Mouse (Mus musculus): ENCODE results near the gene Jade2. TPM values are rescaled to one million over a fixed set of nuclear protein-coding genes. Genes with fewer than 3 reads are reported as not detected.

The Jade2 gene
- polyA plus RNA-seq, 1 experiment from 2014 or later, result 0.59 TPM

- H3K27ac ChIP-seq (ENCODE audit: low read depth, low read length), result no peak overlapping the region
- no peaks in the 10 kb centered on the region for H3K36me3 ChIP-seq (ENCODE audit: control insufficient read depth, insufficient read depth, low read length)
- no peaks in the 10 kb centered on the region for H3K27me3 ChIP-seq (replicated peaks; ENCODE audit: control insufficient read depth, insufficient read depth, low read length)
- no peak overlapping the region for H3K9ac ChIP-seq (ENCODE audit: low read depth, low read length)
- WGBS, result 85% methylated on average over 10 of the region's 10 CpGs
- H3K9me3 ChIP-seq (ENCODE audit: control insufficient read depth, low read length), result no peaks in the 10 kb centered on the region
- H3K4me3 ChIP-seq (ENCODE audit: low read depth, low read length), result no peak overlapping the region
- DNase-seq (ENCODE audit: low spot score), result no peak
- H3K4me1 ChIP-seq (replicated peaks; ENCODE audit: control insufficient read depth, insufficient read depth, low read length), result no peaks in the 10 kb centered on the region
- H3K4me2 ChIP-seq, result no peak overlapping the region
- ATAC-seq (replicated peaks; ENCODE audit: low FRiP score), result no peak
Observed at GRCm38 (mm10) chr11:51867261-51867660, 9.8 kb upstream of the Jade2 start.

GRCm38 (mm10) chr11:51866020-51866419 is 8.6 kb upstream of the Jade2 start:
- WGBS, result 47% methylated on average over 3 of the region's 3 CpGs
- ATAC-seq (replicated peaks; ENCODE audit: low FRiP score) (no peak), DNase-seq (ENCODE audit: low spot score) (no peak)
- no peak overlapping the region for H3K27ac ChIP-seq (ENCODE audit: low read depth, low read length)
- H3K4me2 ChIP-seq, result no peak overlapping the region
- H3K27me3 ChIP-seq (replicated peaks; ENCODE audit: control insufficient read depth, insufficient read depth, low read length), result no peaks in the 10 kb centered on the region
- H3K4me1 ChIP-seq (replicated peaks; ENCODE audit: control insufficient read depth, insufficient read depth, low read length), result no peaks in the 10 kb centered on the region
- H3K4me3 ChIP-seq (ENCODE audit: low read depth, low read length), result no peak overlapping the region
- no peaks in the 10 kb centered on the region for H3K9me3 ChIP-seq (ENCODE audit: control insufficient read depth, low read length)
- H3K36me3 ChIP-seq (ENCODE audit: control insufficient read depth, insufficient read depth, low read length), result no peaks in the 10 kb centered on the region
- no peak overlapping the region for H3K9ac ChIP-seq (ENCODE audit: low read depth, low read length)

- ATAC-seq (replicated peaks; ENCODE audit: low FRiP score) (no peak), DNase-seq (ENCODE audit: low spot score) (no peak)
- Histone ChIP-seq H3K9ac (ENCODE audit: low read depth, low read length) (no peak overlapping the region), H3K36me3 (ENCODE audit: control insufficient read depth, insufficient read depth, low read length) (no peaks in the 10 kb centered on the region), H3K27ac (ENCODE audit: low read depth, low read length) (no peak overlapping the region), H3K4me1 (replicated peaks; ENCODE audit: control insufficient read depth, insufficient read depth, low read length) (0 out of 2 replicates have a peak, but pooled peaks cover 5% of the 10 kb centered on the region), H3K4me3 (ENCODE audit: low read depth, low read length) (no peak overlapping the region), H3K27me3 (replicated peaks; ENCODE audit: control insufficient read depth, insufficient read depth, low read length) (peaks cover 16% of the 10 kb centered on the region), H3K9me3 (ENCODE audit: control insufficient read depth, low read length) (no peaks in the 10 kb centered on the region), H3K4me2 (no peak overlapping the region)
- WGBS, result 83% methylated on average over 8 of the region's 8 CpGs
Observed at GRCm38 (mm10) chr11:51860666-51861065, 3.2 kb upstream of the Jade2 start.

- Histone ChIP-seq H3K4me1 (replicated peaks; ENCODE audit: control insufficient read depth, insufficient read depth, low read length) (peaks cover 11% of the 10 kb centered on the region), H3K4me3 (ENCODE audit: low read depth, low read length) (no peak overlapping the region), H3K27ac (ENCODE audit: low read depth, low read length) (no peak overlapping the region), H3K9ac (ENCODE audit: low read depth, low read length) (no peak overlapping the region), H3K4me2 (no peak overlapping the region; the same call in 1 of the 2 replicates), H3K9me3 (ENCODE audit: control insufficient read depth, low read length) (no peaks in the 10 kb centered on the region), H3K27me3 (replicated peaks; ENCODE audit: control insufficient read depth, insufficient read depth, low read length) (peaks cover 16% of the 10 kb centered on the region), H3K36me3 (ENCODE audit: control insufficient read depth, insufficient read depth, low read length) (no peaks in the 10 kb centered on the region)
- no peak for DNase-seq (ENCODE audit: low spot score)
- WGBS, result 24% methylated on average over 2 of the region's 2 CpGs
- no peak for ATAC-seq (replicated peaks; ENCODE audit: low FRiP score)
Observed at GRCm38 (mm10) chr11:51859561-51859960, 2.1 kb upstream of the Jade2 start.

GRCm38 (mm10) chr11:51858528-51859051 is 1.1 kb upstream of the Jade2 start:
- H3K9me3 ChIP-seq (ENCODE audit: control insufficient read depth, low read length), result no peaks in the 10 kb centered on the region
- DNase-seq (ENCODE audit: low spot score) (peak; percentile 64), ATAC-seq (replicated peaks; ENCODE audit: low FRiP score) (no peak)
- H3K4me2 ChIP-seq, result peak overlapping the region; percentile 92
- H3K9ac ChIP-seq (ENCODE audit: low read depth, low read length), result peak overlapping the region; percentile 72
- peaks cover 16% of the 10 kb centered on the region for H3K27me3 ChIP-seq (replicated peaks; ENCODE audit: control insufficient read depth, insufficient read depth, low read length)
- H3K4me3 ChIP-seq (ENCODE audit: low read depth, low read length), result peak overlapping the region; percentile 66
- H3K27ac ChIP-seq (ENCODE audit: low read depth, low read length), result peak overlapping the region; percentile 60
- H3K36me3 ChIP-seq (ENCODE audit: control insufficient read depth, insufficient read depth, low read length), result no peaks in the 10 kb centered on the region
- WGBS, result 2% methylated on average over 27 of the region's 28 CpGs
- peaks cover 11% of the 10 kb centered on the region for H3K4me1 ChIP-seq (replicated peaks; ENCODE audit: control insufficient read depth, insufficient read depth, low read length)

GRCm38 (mm10) chr11:51857818-51858527 is 520 bp upstream of the Jade2 start:
- ATAC-seq (replicated peaks; ENCODE audit: low FRiP score), result 0 out of 2 replicates have a peak, but pooled peaks have one; percentile 19
- Histone ChIP-seq H3K27me3 (replicated peaks; ENCODE audit: control insufficient read depth, insufficient read depth, low read length) (peaks cover 16% of the 10 kb centered on the region), H3K4me2 (peak overlapping the region; percentile 92), H3K36me3 (ENCODE audit: control insufficient read depth, insufficient read depth, low read length) (no peaks in the 10 kb centered on the region), H3K4me1 (replicated peaks; ENCODE audit: control insufficient read depth, insufficient read depth, low read length) (peaks cover 11% of the 10 kb centered on the region), H3K9ac (ENCODE audit: low read depth, low read length) (peak overlapping the region; percentile 72), H3K27ac (ENCODE audit: low read depth, low read length) (peak overlapping the region; percentile 60), H3K4me3 (ENCODE audit: low read depth, low read length) (peak overlapping the region; percentile 66), H3K9me3 (ENCODE audit: control insufficient read depth, low read length) (no peaks in the 10 kb centered on the region)
- DNase-seq (ENCODE audit: low spot score), result peak; percentile 76
- WGBS, result under 1% methylated on average over 44 of the region's 52 CpGs

GRCm38 (mm10) chr11:51856616-51857080 is 805 bp downstream of the Jade2 start:
- peaks cover 11% of the 10 kb centered on the region for H3K4me1 ChIP-seq (replicated peaks; ENCODE audit: control insufficient read depth, insufficient read depth, low read length)
- 0 out of 2 replicates have a peak, but pooled peaks have one; percentile 18 for ATAC-seq (replicated peaks; ENCODE audit: low FRiP score)

GRCm38 (mm10) chr11:51855818-51856615 is 1.4 kb downstream of the Jade2 start:
- Histone ChIP-seq H3K36me3 (ENCODE audit: control insufficient read depth, insufficient read depth, low read length) (no peaks in the 10 kb centered on the region), H3K4me1 (replicated peaks; ENCODE audit: control insufficient read depth, insufficient read depth, low read length) (peaks cover 11% of the 10 kb centered on the region), H3K4me2 (peak overlapping the region; percentile 92), H3K27me3 (replicated peaks; ENCODE audit: control insufficient read depth, insufficient read depth, low read length) (peaks cover 16% of the 10 kb centered on the region), H3K4me3 (ENCODE audit: low read depth, low read length) (peak overlapping the region; percentile 66), H3K27ac (ENCODE audit: low read depth, low read length) (peak overlapping the region; percentile 53), H3K9ac (ENCODE audit: low read depth, low read length) (peak overlapping the region; percentile 72), H3K9me3 (ENCODE audit: control insufficient read depth, low read length) (no peaks in the 10 kb centered on the region)
- ATAC-seq (replicated peaks; ENCODE audit: low FRiP score) (peak; percentile 67), DNase-seq (ENCODE audit: low spot score) (peak; percentile 83)
- under 1% methylated on average over 45 of the region's 47 CpGs for WGBS

More at GRCm38 (mm10) chr11:51856616-51857080, 805 bp downstream of the Jade2 start:
- peaks cover 16% of the 10 kb centered on the region for H3K27me3 ChIP-seq (replicated peaks; ENCODE audit: control insufficient read depth, insufficient read depth, low read length)
- peak overlapping the region; percentile 72 for H3K9ac ChIP-seq (ENCODE audit: low read depth, low read length)
- H3K27ac ChIP-seq (ENCODE audit: low read depth, low read length), result peak overlapping the region; percentile 47; the same call in 1 of the 2 replicates
- H3K9me3 ChIP-seq (ENCODE audit: control insufficient read depth, low read length), result no peaks in the 10 kb centered on the region
- H3K4me2 ChIP-seq, result peak overlapping the region; percentile 92
- under 1% methylated on average over 40 of the region's 41 CpGs for WGBS
- peak; percentile 76 for DNase-seq (ENCODE audit: low spot score)
- peak overlapping the region; percentile 66 for H3K4me3 ChIP-seq (ENCODE audit: low read depth, low read length)
- no peaks in the 10 kb centered on the region for H3K36me3 ChIP-seq (ENCODE audit: control insufficient read depth, insufficient read depth, low read length)
